Mouse (Mus musculus): ENCODE measurements around the gene Slc9a6. TPM values are rescaled to one million over a fixed set of nuclear protein-coding genes. Genes with fewer than 3 reads are reported as not detected.

Gene Slc9a6
- polyA plus RNA-seq, 1 experiment, result 8.5 TPM

GRCm38 (mm10) chrX:56701261-56701660 is 91.7 kb downstream of the Slc9a6 start:
- TF ChIP-seq CTCF (IDR thresholded peaks at IDR 0.05; ENCODE audit: extremely low read depth, insufficient read depth, insufficient read length, insufficient replicate concordance) (no peak), POLR2A (IDR thresholded peaks at IDR 0.05; ENCODE audit: low read depth, low read length) (no peak)
- 82% methylated on average over 3 of the region's 3 CpGs for WGBS

GRCm38 (mm10) chrX:56703965-56704562 is 94.5 kb downstream of the Slc9a6 start:
- TF ChIP-seq POLR2A (IDR thresholded peaks at IDR 0.05; ENCODE audit: low read depth, low read length) (no peak), CTCF (IDR thresholded peaks at IDR 0.05; ENCODE audit: extremely low read depth, insufficient read depth, insufficient read length, insufficient replicate concordance) (no peak)
- WGBS, result 82% methylated on average over 8 of the region's 8 CpGs
- H3K27ac ChIP-seq (ENCODE audit: insufficient read depth, low read length), result no peak overlapping the region
- no peak for DNase-seq (ENCODE audit: low read depth in 1 of 2, low spot score in 2 of 2)
- no peak overlapping the region for H3K4me3 ChIP-seq (ENCODE audit: extremely low read depth, insufficient read depth, insufficient read length)
- H3K36me3 ChIP-seq (ENCODE audit: control insufficient read depth, insufficient read depth, low read length), result no peaks in the 10 kb centered on the region
- H3K27me3 ChIP-seq (ENCODE audit: control insufficient read depth, insufficient read depth, low read length), result no peaks in the 10 kb centered on the region
- H3K4me1 ChIP-seq (ENCODE audit: control insufficient read depth, insufficient read depth, insufficient read length), result no peaks in the 10 kb centered on the region

More at GRCm38 (mm10) chrX:56701261-56701660, 91.7 kb downstream of the Slc9a6 start:
- Histone ChIP-seq H3K4me3 (ENCODE audit: extremely low read depth, insufficient read depth, insufficient read length) (no peak overlapping the region), H3K27me3 (ENCODE audit: control insufficient read depth, insufficient read depth, low read length) (no peaks in the 10 kb centered on the region), H3K27ac (ENCODE audit: insufficient read depth, low read length) (no peak overlapping the region), H3K36me3 (ENCODE audit: control insufficient read depth, insufficient read depth, low read length) (no peaks in the 10 kb centered on the region), H3K4me1 (ENCODE audit: control insufficient read depth, insufficient read depth, insufficient read length) (no peaks in the 10 kb centered on the region)
- no peak for DNase-seq (ENCODE audit: low read depth in 1 of 2, low spot score in 2 of 2)

GRCm38 (mm10) chrX:56708592-56709370 is 99.2 kb downstream of the Slc9a6 start:
- 81% methylated on average over 6 of the region's 6 CpGs for WGBS
- H3K27ac ChIP-seq (ENCODE audit: insufficient read depth, low read length), result no peak overlapping the region
- no peaks in the 10 kb centered on the region for H3K36me3 ChIP-seq (ENCODE audit: control insufficient read depth, insufficient read depth, low read length)
- no peak for TF ChIP-seq POLR2A (IDR thresholded peaks at IDR 0.05; ENCODE audit: low read depth, low read length)
- no peak for TF ChIP-seq CTCF (IDR thresholded peaks at IDR 0.05; ENCODE audit: extremely low read depth, insufficient read depth, insufficient read length, insufficient replicate concordance)
- no peaks in the 10 kb centered on the region for H3K4me1 ChIP-seq (ENCODE audit: control insufficient read depth, insufficient read depth, insufficient read length)
- no peak overlapping the region for H3K4me3 ChIP-seq (ENCODE audit: extremely low read depth, insufficient read depth, insufficient read length)
- no peaks in the 10 kb centered on the region for H3K27me3 ChIP-seq (ENCODE audit: control insufficient read depth, insufficient read depth, low read length)
- DNase-seq (ENCODE audit: low read depth in 1 of 2, low spot score in 2 of 2), result no peak

GRCm38 (mm10) chrX:56710522-56710921 is 101.0 kb downstream of the Slc9a6 start:
- 86% methylated on average over 1 of the region's 1 CpGs for WGBS
- no peaks in the 10 kb centered on the region for H3K4me1 ChIP-seq (ENCODE audit: control insufficient read depth, insufficient read depth, insufficient read length)
- no peak overlapping the region for H3K4me3 ChIP-seq (ENCODE audit: extremely low read depth, insufficient read depth, insufficient read length)
- DNase-seq (ENCODE audit: low read depth in 1 of 2, low spot score in 2 of 2), result no peak
- no peaks in the 10 kb centered on the region for H3K27me3 ChIP-seq (ENCODE audit: control insufficient read depth, insufficient read depth, low read length)
- TF ChIP-seq POLR2A (IDR thresholded peaks at IDR 0.05; ENCODE audit: low read depth, low read length) (no peak), CTCF (IDR thresholded peaks at IDR 0.05; ENCODE audit: extremely low read depth, insufficient read depth, insufficient read length, insufficient replicate concordance) (no peak)
- no peaks in the 10 kb centered on the region for H3K36me3 ChIP-seq (ENCODE audit: control insufficient read depth, insufficient read depth, low read length)
- H3K27ac ChIP-seq (ENCODE audit: insufficient read depth, low read length), result no peak overlapping the region

GRCm38 (mm10) chrX:56712666-56713065 is 103.1 kb downstream of the Slc9a6 start:
- 76% methylated on average over 1 of the region's 1 CpGs for WGBS
- no peak for DNase-seq (ENCODE audit: low read depth in 1 of 2, low spot score in 2 of 2)
- TF ChIP-seq CTCF (IDR thresholded peaks at IDR 0.05; ENCODE audit: extremely low read depth, insufficient read depth, insufficient read length, insufficient replicate concordance), result no peak
- no peak for TF ChIP-seq POLR2A (IDR thresholded peaks at IDR 0.05; ENCODE audit: low read depth, low read length)

More at GRCm38 (mm10) chrX:56712666-56713065, 103.1 kb downstream of the Slc9a6 start:
- H3K36me3 ChIP-seq (ENCODE audit: control insufficient read depth, insufficient read depth, low read length), result no peaks in the 10 kb centered on the region
- H3K27ac ChIP-seq (ENCODE audit: insufficient read depth, low read length), result no peak overlapping the region
- H3K27me3 ChIP-seq (ENCODE audit: control insufficient read depth, insufficient read depth, low read length), result no peaks in the 10 kb centered on the region
- H3K4me3 ChIP-seq (ENCODE audit: extremely low read depth, insufficient read depth, insufficient read length), result no peak overlapping the region
- no peaks in the 10 kb centered on the region for H3K4me1 ChIP-seq (ENCODE audit: control insufficient read depth, insufficient read depth, insufficient read length)

Other genes starting within 250 kb of the Slc9a6 start
- gene Smim10l2a, start 235.2 kb upstream of the Slc9a6 start, polyA plus RNA-seq (2012; rRNA removed), result 0.43 and 0.62 TPM in 2 replicates
- gene Gm2174, start 161.8 kb upstream of the Slc9a6 start, polyA plus RNA-seq (2012; rRNA removed), result not detected in 2 replicates
- gene Ints6l, start 154.9 kb upstream of the Slc9a6 start, polyA plus RNA-seq (2012; rRNA removed), result 6.6 and 7.2 TPM in 2 replicates
- gene Gm10477, start 85.0 kb upstream of the Slc9a6 start, polyA plus RNA-seq (2012; rRNA removed), result not detected in 2 replicates
- gene Gm648, start 60.2 kb upstream of the Slc9a6 start, polyA plus RNA-seq (2012; rRNA removed), result not detected in 2 replicates
- 1.9 and 2.0 TPM in 2 replicates for gene Mmgt1, start 11.7 kb upstream of the Slc9a6 start, polyA plus RNA-seq (2012; rRNA removed)
- 23.4 and 26.1 TPM in 2 replicates for gene Fhl1, start 122.0 kb downstream of the Slc9a6 start, polyA plus RNA-seq (2012; rRNA removed)
- not detected in 2 replicates for gene Map7d3, start 212.6 kb downstream of the Slc9a6 start, polyA plus RNA-seq (2012; rRNA removed)